Mouse (Mus musculus) activated CD4-positive, CD25-positive, alpha-beta regulatory T cell, adult 4 months (primary cell): ENCODE measurements around the gene Btrc. TPM values are rescaled to one million over a fixed set of nuclear protein-coding genes. Genes with fewer than 3 reads are reported as not detected.
"Not testable (repeated sequence)": the region's sequence is repeated elsewhere in the genome, so short reads cannot be mapped to it uniquely, and the experiment has no call there.

Experiments used
- ATAC-seq: one replicate; pipeline ENCODE4 v1.8.0; 2017
- polyA plus RNA-seq, 2 experiments: library from polyadenylated mRNA; unstranded; fragments of 100-300 nt; shearing (Covaris generic); gene quantifications; one replicate each; pipeline ENCODE4 v1.2.1; 2017

The Btrc gene
- polyA plus RNA-seq, 2 experiments from 2014 or later: 22.0 to 33.4 TPM

GRCm38 (mm10) chr19:45430971-45431633 is 67.6 kb downstream of the Btrc start:
- no peak for ATAC-seq

GRCm38 (mm10) chr19:45432351-45432750 is 68.8 kb downstream of the Btrc start:
- ATAC-seq: no peak

- not testable (repeated sequence) for ATAC-seq
Observed at GRCm38 (mm10) chr19:45436019-45436418, 72.5 kb downstream of the Btrc start.

GRCm38 (mm10) chr19:45437175-45437574 is 73.6 kb downstream of the Btrc start:
- ATAC-seq: no peak

GRCm38 (mm10) chr19:45438191-45438590 is 74.7 kb downstream of the Btrc start:
- no peak for ATAC-seq

GRCm38 (mm10) chr19:45438928-45439846 is 75.7 kb downstream of the Btrc start:
- ATAC-seq: no peak

- ATAC-seq: no peak
Observed at GRCm38 (mm10) chr19:45440554-45441175, 77.1 kb downstream of the Btrc start.

GRCm38 (mm10) chr19:45441717-45442116 is 78.2 kb downstream of the Btrc start:
- ATAC-seq: no peak

GRCm38 (mm10) chr19:45445253-45445933 is 81.9 kb downstream of the Btrc start:
- ATAC-seq: no peak

GRCm38 (mm10) chr19:45446631-45447030 is 83.1 kb downstream of the Btrc start:
- ATAC-seq: no peak

GRCm38 (mm10) chr19:45447222-45447621 is 83.7 kb downstream of the Btrc start:
- no peak for ATAC-seq

- ATAC-seq: no peak
Observed at GRCm38 (mm10) chr19:45447886-45448285, 84.4 kb downstream of the Btrc start.

GRCm38 (mm10) chr19:45454391-45454790 is 90.9 kb downstream of the Btrc start:
- no peak for ATAC-seq

GRCm38 (mm10) chr19:45456896-45457295 is 93.4 kb downstream of the Btrc start:
- no peak for ATAC-seq

GRCm38 (mm10) chr19:45458702-45459101 is 95.2 kb downstream of the Btrc start:
- ATAC-seq: no peak

GRCm38 (mm10) chr19:45459931-45460665 is 96.6 kb downstream of the Btrc start:
- no peak for ATAC-seq

GRCm38 (mm10) chr19:45460749-45461736 is 97.5 kb downstream of the Btrc start:
- ATAC-seq: no peak

- ATAC-seq: no peak
Observed at GRCm38 (mm10) chr19:45469760-45470159, 106.2 kb downstream of the Btrc start.

- ATAC-seq: peak; percentile 57
Observed at GRCm38 (mm10) chr19:45472691-45473520, 109.4 kb downstream of the Btrc start.

GRCm38 (mm10) chr19:45474686-45475085 is 111.2 kb downstream of the Btrc start:
- no peak for ATAC-seq
